Mouse (Mus musculus) urinary bladder, adult 2 months (tissue): Measurements from ENCODE around the gene Esrrb. TPM values are rescaled to one million over a fixed set of nuclear protein-coding genes. Genes with fewer than 3 reads are reported as not detected.

ENCODE experiments used
- DNase-seq: peaks from one replicate; pipeline ENCODE4 v3.0.0; 2022; ENCODE audit warnings: low spot score
- polyA plus RNA-seq: library from polyadenylated mRNA; depleted of rRNA; stranded (reverse); fragments of >200 nt; gene quantifications from 2 replicates; pipeline ENCODE4 v1.2.3, GENCODE M21; 2012

Esrrb gene
- polyA plus RNA-seq, 1 experiment: 0.01 TPM

DNA sequence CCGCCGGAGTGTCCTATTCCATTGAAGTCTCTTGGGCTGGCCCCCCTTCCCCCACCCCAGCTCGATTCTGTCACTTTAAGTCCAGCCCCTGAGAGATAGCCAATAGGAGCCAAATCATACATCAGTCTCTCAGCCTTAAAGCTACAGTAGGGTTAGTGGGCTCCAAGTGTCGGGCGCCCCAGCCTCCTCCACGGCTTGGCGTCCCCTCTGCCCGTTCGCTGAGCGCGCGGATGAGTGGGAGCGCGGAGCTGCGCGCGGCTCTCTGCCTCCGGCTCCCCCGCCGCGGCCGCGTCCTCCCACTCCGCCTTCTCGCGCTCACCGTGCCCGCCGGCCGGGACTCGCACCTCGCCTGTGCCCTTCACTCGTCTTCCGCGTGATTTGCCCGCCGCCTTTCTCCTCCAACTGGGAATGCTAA lies 60.6 kb downstream of the Esrrb start:
- DNase-seq: no peak

DNA sequence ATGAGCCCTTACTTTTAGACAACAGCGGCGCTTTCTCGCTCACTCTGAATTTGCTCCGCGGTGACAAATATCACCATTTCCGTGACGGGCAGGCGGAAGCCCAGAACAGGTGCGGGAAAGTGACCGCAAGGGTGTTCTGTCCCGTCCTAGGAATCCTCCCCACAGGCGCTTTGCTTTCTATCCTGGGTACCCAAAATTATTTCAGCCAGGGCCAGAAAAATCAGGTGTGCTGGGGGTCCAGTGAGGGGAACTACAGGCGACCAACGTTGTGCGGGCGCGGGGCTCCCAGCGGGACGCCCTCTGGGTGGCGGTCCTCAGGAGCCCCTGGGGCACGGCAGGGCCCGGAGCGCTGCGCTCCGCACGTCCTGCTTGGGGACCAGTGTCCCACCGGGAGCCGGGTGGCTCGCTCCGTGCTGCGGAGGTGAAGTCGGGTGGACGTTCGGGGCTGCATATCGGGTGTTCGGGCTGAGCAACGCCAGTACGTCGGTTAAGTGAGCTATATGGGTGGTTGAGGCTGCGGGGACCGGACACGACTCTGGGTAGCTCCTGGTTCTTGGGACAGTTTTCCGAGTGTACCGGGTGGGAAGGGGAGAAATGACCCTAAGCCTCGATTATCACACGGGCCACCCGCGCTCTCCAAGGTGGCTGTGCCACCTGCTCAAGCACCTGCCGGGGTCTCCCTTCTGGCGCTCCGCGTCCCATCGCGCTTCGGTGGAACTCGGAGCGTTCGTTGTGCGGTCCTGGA lies 61.4 kb downstream of the Esrrb start:
- DNase-seq: no peak

DNA sequence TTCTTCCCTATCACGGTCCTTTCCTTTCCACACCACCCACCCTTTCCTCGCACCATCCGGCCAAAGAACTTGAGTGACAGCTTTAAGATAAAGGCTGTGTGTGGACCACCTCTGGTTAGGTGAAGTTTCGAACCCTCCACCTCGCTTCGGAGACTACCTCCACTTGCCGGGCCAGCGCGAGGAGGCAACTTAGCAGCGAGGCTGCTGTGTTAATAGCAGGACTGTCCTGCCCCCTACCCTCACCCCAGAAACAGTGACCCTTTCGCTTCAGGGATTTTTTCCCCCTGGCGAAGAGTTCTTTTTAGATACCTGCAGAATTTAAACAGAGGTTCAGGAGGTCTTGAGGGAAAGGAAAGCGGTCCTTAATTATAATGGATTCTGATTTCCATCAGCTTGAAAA lies 62.2 kb downstream of the Esrrb start:
- no peak for DNase-seq

DNA sequence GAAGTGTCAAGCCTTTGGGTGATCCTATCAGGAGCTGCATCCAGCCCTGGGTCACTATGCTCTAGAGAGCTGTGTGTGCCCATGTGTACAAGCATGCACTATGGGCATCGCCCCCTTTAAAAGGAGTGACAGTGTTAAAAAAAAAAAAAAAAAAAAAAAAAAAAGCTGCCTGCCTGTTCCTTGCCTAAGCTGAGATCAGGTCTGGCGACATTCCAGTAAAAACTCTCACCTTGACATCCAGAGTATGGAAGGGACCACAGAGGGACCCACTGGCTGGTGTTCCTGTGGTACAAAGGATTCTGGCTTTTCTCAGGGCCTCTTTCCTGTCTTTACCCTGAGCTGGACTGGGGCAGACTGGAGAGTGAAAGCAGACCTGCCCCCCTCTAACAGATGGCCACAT lies 66.7 kb downstream of the Esrrb start:
- DNase-seq: no peak

DNA sequence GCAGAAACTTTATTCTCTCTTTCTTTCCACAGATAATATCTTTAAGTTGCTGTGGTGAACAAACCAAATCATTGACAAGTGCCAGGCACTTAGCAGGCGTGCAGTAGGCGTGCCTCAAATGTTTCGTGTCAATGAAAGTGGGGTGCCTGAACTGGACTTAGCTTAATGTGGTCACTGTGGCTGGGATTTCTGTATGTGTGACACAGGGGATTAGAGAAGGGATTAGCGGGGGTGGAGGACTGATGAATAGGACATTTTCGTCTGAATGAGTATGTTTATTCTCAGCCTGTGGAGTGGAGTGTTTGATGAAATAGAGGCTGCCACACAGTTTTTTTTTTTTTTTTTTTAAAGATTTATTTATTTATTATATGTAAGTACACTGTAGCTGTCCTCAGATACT lies 70.8 kb downstream of the Esrrb start:
- DNase-seq: no peak

DNA sequence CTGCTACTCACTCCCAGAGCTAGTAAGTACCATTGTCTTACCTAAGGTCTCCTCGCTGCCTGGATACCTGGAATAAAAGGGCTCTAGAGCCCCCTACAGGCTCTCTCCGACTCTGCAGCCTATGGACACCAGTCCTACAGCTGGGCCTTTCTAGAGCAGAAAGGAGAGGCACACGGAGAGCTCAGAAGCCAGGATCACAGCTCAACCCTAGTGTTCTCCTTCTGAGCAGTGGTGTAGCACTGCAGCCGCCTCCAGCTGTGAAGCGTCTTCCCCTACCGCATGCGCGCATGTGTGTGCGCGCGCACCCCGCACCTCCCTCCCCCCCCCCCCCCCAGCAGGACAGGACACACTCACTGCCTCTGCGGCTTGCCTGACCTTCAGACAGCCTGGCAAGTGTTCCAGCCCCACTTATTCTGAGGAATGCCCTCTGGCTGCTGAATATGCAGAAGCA lies 72.5 kb downstream of the Esrrb start:
- no peak for DNase-seq

DNA sequence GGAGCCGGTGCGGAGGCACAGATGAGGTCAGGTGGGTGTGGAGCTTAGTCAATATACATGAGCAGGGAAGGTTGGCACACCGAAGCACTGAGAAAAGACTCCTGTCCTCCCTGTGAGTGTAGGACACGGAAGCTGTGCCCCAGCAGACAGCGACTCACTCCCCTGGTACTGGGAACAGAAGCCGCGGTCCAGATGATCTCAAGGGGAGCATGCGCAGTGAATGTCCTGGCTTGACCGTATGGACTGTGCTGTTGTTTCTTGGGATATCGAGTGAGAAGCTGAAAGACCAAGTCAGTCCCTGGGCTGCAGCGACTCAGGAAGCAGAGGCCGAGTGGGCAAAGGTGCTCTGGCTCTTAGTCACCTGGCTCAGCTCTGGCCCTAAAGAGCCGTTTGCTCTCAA lies 74.7 kb downstream of the Esrrb start:
- DNase-seq: no peak

DNA sequence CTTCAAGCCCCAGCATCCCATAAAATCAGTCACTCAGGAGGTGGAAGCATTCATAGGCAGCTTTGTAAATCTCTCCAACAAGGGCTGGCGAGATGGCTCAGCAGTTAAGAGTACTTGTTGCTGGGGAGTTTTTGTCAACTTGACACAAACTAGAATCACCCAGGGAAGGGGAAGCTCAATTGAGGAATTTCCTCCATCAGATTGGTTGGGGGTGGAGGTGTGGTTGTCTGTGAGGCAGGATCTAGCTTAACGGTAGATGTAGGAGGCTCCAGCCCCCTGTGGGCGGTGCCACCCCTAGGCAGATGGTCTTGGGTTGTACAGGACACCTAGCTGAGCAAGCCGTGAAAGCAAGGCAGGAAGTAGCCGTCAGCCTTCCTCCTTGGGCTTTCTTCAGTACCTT lies 89.9 kb downstream of the Esrrb start:
- no peak for DNase-seq

DNA sequence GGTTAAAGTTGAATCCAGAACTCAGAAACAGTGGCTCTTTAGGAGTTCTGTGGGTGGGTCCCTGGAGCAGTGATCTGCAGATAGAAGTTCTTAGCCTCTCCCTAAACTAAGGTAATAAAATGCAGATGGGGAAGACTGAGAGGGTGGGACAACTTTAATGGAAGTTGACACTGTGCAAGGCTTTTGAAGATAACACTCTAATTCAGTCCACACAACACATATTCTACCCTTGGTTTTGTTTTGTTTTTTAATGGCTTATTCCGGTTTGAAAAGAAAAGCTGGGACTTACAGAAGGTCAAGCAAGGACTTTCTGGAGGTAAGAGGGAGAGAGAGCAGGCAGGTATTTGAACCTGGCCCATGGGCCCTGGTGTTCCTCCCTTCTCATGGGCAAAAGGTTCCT lies 94.1 kb downstream of the Esrrb start:
- DNase-seq: no peak

DNA sequence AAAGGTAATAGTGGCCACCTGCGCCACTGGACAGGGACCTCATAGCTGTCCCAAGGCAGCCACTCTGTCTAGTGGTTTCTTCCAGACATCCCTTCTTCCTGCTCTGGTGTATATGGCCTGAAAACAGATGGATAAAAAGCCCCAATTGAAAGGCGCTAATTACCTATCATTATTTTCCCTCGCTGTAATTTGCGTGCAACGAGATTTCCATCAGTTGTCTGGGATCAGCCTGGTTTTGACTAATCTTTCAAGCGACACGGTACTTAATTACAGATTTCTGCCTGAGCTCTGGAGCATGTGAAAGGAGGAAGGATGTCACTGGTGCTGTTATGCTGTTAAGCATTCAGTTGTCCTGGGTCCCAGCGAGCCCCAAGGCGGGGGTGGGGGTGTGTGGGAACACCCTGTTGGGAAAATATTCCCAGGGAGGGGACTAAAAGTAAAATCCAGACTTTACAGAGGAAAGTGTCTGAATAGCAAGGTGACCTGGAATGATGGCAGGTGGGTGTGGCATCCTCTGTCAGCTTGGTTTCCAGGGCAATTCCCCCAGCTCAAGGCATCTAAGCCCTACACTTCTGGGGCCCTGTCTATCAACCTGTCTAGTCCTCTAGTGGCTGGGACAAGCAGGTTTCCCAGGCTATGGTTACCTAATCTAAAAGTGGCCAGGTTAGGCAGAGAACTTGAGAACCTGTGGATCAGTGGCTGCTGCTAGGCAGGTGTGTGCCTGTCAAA lies 102.0 kb downstream of the Esrrb start:
- no peak for DNase-seq

DNA sequence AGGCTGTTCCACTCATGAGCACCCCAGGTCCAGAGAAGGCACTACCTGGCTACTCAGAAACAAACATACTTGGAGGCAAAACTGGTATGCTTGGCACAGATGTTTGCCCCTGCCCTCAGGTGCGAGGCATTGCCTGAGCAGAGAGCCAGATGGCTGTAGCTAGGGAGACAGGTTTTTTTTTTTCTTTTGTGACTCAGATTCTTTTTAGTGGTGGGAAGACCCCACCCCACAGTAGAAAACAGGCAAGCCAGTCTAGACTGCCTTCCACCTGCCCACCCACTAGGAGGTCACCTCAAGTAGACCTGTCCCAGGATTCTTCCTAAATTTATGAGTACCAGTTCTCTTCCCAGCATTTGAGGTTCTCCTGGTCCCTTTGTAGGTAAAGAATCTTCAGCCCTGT lies 103.5 kb downstream of the Esrrb start:
- no peak for DNase-seq

DNA sequence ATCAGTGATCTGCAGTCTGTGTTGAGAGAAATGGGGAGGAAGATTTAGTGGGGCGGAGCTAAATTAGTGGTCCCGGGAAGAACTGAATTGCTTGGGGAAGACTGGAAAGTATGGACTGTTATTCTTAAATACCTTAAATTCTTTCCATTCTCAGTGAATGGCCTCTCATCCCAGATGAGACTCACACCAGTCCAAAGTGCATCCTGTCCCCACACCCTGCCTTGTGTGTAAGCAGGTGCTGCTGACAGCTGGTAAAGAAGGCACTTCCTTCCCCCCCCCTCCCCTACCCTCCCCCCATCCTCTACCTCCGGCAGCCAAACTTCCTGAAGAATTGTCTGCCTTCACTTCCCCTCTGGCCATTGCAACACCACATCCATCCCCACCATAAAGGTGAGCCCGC lies 105.3 kb downstream of the Esrrb start:
- no peak for DNase-seq

DNA sequence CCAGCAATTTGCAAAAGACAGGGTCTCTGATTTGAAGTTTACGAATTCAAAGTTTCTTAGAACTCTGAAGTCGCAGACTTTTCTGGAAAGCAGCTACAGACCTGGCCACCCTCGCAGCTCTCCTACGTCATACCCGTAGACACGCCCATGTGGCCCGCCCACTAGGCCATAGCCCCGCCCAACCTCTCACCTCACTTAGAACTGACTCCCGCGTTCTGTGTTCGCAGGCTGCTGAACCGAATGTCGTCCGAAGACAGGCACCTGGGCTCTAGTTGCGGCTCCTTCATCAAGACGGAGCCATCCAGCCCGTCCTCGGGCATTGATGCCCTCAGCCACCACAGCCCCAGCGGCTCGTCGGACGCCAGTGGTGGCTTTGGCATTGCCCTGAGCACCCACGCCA lies 109.0 kb downstream of the Esrrb start:
- DNase-seq: no peak

DNA sequence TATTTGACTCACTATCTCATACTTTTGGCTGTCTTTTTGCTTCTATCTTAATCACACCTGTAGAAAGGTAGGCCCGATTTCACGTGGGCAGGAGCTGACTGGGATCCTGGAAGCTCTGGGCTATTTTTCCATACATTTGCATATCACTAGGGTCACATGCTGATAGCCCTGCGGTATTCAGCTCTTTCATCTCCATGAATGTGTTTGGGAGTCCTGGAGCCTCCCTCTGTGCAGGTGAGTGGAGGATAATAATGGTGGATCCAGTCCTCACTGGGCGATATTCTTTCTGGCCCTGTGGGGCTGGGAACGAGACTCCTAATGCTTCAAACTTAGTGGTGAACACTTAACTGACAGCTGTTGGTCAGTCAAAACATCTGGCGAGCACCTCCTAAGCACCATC lies 110.0 kb downstream of the Esrrb start:
- DNase-seq: no peak

DNA sequence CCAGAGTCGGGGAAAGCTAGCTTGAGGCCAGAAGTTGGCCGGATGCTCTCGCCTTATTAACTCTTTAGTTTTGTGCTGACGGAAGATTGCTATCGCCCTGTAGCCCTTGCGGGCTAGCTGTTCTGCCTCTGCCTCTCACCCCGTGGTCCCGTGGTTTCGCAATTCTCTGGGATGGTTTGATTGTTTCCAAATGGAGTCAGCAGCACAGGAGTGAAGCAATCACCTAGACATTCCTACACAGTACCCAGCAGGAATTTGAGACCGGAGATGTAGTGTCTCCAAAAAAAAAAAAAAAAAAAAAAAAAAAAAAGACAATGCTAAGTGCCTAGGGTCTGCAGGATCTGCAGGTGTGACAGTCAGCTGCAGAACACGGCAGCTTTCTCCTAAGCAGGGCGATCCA lies 112.7 kb downstream of the Esrrb start:
- no peak for DNase-seq

DNA sequence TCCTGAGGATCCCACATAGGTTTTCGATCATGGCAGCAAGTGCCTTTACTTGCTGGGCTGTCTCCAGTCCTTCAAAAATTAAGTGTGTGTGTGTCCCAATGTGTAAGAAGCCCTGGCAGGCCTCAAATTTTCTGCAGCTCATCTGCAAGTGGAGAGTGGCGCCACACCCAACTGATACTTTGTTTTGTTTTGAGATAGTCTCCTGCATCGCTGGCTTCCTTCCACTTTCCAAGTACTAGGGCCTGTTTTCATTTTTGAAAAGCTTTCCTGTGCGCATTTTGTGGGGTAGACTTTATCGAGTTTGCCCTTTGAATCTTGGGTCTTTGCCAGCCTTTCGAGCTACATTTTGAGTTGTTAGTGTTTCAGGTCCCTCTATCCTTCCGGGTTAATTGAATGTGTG lies 115.1 kb downstream of the Esrrb start:
- DNase-seq: no peak

DNA sequence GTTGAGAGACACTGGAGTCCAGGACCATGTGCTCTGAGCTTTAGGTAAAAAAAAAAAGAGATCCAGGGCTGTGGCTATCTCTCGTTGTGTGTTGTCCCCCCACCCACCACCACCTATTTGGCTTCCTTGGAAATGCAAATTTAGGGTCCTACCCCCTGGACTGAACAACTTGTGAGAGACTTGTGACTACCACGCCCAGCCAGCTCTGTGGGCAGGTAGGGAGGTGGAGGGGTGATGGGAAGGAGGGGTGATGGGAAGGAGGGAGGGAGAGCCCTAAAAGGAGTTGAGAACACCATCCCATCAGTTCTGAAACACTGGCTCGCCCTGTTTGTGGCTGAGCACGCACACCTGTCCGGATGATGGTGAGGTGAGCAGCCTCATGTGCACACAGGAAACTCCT lies 118.0 kb downstream of the Esrrb start:
- DNase-seq: no peak

DNA sequence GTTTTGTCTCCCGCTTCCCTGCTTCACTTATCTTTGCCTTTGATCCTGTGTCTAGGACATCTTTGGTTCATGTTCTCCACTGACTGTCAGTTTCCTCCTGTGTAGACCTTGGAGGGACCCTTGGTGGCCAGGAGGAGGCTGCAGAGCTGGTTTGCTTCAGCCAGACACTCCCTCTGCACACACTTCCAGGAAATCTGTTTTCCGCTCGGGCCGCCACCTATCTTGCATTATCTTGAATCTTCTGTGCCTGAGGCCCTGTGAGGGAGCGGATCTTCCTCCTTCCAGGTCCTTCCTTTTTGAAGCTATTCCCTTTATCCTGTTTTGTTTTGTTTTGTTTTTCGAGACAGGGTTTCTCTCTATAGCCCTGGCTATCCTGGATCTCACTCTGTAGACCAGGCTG lies 121.1 kb downstream of the Esrrb start:
- no peak for DNase-seq

DNA sequence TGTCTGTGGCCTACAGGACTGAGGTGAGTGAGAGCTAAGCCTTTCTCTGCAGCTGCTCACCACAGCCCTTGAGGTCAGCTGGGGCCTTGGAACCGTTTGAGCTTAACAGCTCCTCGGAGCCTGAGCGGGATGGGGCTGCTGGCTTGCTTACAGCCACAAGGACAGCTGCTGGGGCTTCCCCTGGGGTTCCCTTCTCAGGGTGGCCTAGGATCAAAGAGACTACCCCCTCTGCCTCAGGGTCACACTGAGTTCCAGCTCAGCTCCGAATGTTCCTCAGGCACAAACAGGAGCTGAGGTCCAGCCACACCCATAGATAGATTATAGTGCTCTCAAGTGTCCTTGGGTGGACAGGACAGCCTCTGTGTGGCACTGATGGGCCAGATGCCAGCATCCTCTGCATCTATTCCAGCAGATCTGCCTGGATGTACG lies 122.5 kb downstream of the Esrrb start:
- DNase-seq: no peak

DNA sequence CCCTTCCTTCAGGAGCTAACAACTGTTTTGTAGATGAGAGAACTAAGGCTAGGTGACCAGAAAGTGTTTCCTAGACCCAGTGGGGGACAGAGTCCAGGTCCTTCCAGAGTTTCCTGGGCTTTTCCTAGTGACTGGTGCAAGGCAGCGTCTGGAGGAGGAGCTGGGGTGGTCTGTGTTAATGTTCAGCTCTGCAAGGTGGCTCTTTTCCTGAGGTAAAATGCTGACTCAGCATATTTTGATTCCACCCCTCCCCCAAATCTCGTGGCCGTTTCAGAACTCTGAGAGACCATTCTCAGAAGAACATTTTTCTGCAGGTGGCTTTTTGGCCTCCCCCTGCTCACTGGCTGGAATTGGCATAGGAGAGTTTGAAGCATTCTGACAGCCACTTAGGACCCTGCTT lies 127.1 kb downstream of the Esrrb start:
- no peak for DNase-seq

DNA sequence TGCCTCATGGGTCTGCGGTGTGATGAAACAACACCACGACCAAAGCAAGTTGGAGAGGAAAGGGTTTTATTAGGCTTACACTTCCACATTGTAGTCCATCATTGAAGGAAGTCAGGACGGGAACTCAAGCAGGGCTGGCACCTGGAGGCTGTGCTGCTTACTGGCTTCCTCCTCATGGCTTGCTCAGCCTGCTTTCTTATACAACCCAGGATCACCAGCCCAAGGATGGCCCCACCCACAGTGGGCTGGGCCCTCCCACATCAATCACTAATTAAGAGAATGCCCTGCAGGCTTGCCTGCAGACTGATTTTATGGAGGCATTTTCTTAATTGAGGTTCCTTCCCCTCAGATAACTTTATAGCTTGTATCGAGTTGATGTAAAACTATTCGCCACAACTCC lies 129.1 kb downstream of the Esrrb start:
- DNase-seq: no peak

DNA sequence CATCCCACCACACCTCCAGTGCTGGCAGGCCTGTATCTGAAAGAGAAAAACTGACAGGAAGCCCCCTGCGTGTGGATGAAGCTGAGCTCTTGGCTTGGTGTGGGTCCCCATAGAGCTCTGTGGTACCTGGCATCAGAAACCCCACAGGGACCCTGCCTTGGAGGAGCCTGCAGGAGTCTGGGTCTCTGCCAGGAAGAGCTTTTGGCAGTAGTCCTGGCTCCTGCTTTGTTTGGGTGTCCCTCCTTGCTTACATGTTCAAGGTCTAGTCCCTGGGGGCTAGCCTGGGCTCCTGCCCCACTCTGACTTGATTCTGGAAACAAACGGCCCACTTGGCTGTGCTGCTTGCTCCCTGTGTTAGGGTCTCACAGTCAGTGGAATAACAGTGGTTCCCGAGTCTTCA lies 130.6 kb downstream of the Esrrb start:
- DNase-seq: no peak

DNA sequence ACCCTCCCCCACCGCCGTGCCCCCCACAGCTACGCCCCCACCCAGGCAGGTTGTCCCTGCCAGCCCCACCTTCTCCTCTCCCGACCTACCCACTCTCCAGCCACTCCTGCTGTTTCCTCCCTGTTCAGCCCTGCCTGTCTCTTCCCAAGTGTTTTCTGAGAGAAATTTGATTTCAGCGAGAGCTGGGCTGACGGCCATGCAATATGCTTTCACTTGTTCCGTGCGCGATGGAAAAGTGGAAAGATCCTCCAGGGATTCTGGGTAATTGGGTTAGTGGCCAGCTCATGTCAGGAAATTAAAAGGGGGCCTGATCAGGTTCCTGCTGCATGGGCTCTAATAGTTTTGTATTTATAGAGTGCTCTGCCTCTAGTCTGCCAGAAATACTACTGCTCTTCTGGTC lies 131.9 kb downstream of the Esrrb start:
- no peak for DNase-seq

DNA sequence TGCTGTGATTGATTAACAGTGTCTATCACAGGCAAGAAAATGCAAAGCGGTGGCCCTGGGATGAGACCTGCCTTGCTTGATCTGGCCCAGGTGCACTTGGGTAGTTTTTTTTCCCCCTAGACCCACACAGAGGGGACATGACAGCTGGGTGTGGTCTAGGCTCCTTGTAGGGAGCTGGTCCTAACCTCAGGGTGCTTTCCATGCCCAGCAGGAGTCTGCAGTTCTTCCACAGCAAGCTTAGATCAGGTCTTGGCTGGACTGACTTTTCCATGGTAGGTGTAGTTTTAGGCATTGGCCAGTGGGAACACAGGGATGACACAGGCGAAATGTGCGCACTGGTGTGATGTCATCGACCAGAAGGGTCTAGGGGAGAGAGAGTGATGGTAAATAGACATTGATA lies 136.2 kb downstream of the Esrrb start:
- no peak for DNase-seq
